Mouse (Mus musculus): ENCODE measurements around the gene S1pr5. TPM values are rescaled to one million over a fixed set of nuclear protein-coding genes. Genes with fewer than 3 reads are reported as not detected.
"Not testable (repeated sequence)": the region's sequence is repeated elsewhere in the genome, so short reads cannot be mapped to it uniquely, and the experiment has no call there.

The S1pr5 gene
- polyA plus RNA-seq, 1 experiment from 2014 or later = 0.10 TPM

GRCm38 (mm10) chr9:21232867-21233266 is 15.4 kb downstream of the S1pr5 start:
- WGBS (ENCODE audit: insufficient replicate concordance) = 84% methylated on average over 5 of the region's 5 CpGs
- Histone ChIP-seq H3K9me3 (replicated peaks) (no peaks in the 10 kb centered on the region), H3K27me3 (replicated peaks) (no peaks in the 10 kb centered on the region), H3K9ac (no peak overlapping the region), H3K4me1 (peaks cover 45% of the 10 kb centered on the region), H3K4me3 (no peak overlapping the region), H3K27ac (no peak overlapping the region), H3K36me3 (peaks cover 88% of the 10 kb centered on the region), H3K4me2 (no peak overlapping the region)
- ATAC-seq = no peak

- WGBS (ENCODE audit: insufficient replicate concordance) = 62% methylated on average over 23 of the region's 23 CpGs
- Histone ChIP-seq H3K4me2 (no peak overlapping the region), H3K9me3 (replicated peaks) (no peaks in the 10 kb centered on the region), H3K36me3 (peaks cover 80% of the 10 kb centered on the region), H3K9ac (no peak overlapping the region), H3K4me3 (no peak overlapping the region), H3K27me3 (replicated peaks) (no peaks in the 10 kb centered on the region), H3K4me1 (peaks cover 45% of the 10 kb centered on the region), H3K27ac (no peak overlapping the region)
- no peak for ATAC-seq
These were observed 16.7 kb downstream of the S1pr5 start for GRCm38 (mm10) chr9:21231551-21231950.

- Histone ChIP-seq H3K9ac (peak overlapping the region; percentile 56), H3K4me2 (peak overlapping the region; percentile 66), H3K4me3 (peak overlapping the region; percentile 45), H3K9me3 (replicated peaks) (no peaks in the 10 kb centered on the region), H3K27ac (peak overlapping the region; percentile 63), H3K27me3 (replicated peaks) (no peaks in the 10 kb centered on the region), H3K4me1 (peaks cover 46% of the 10 kb centered on the region), H3K36me3 (peaks cover 38% of the 10 kb centered on the region)
- WGBS (ENCODE audit: insufficient replicate concordance) = 15% methylated on average over 16 of the region's 16 CpGs
- peak; percentile 65 for ATAC-seq
These were observed 20.9 kb downstream of the S1pr5 start for GRCm38 (mm10) chr9:21227342-21227741.

- peaks cover 58% of the 10 kb centered on the region for H3K4me1 ChIP-seq
These were observed 22.9 kb downstream of the S1pr5 start for GRCm38 (mm10) chr9:21225415-21225758.

GRCm38 (mm10) chr9:21224576-21225414 is 23.4 kb downstream of the S1pr5 start:
- peaks cover 58% of the 10 kb centered on the region for H3K4me1 ChIP-seq
- peak; percentile 21; the same call in 1 of the 2 replicates for ATAC-seq
- peak overlapping the region; percentile 49 for H3K4me3 ChIP-seq
- 20% methylated on average over 26 of the region's 26 CpGs for WGBS (ENCODE audit: insufficient replicate concordance)
- peak overlapping the region; percentile 64 for H3K27ac ChIP-seq
- peaks cover 12% of the 10 kb centered on the region for H3K36me3 ChIP-seq
- H3K27me3 ChIP-seq (replicated peaks) = no peaks in the 10 kb centered on the region
- H3K9me3 ChIP-seq (replicated peaks) = no peaks in the 10 kb centered on the region
- H3K9ac ChIP-seq = peak overlapping the region; percentile 45; the same call in 1 of the 2 replicates
- H3K4me2 ChIP-seq = peak overlapping the region; percentile 78

More at GRCm38 (mm10) chr9:21225415-21225758, 22.9 kb downstream of the S1pr5 start:
- Histone ChIP-seq H3K36me3 (peaks cover 18% of the 10 kb centered on the region), H3K9me3 (replicated peaks) (no peaks in the 10 kb centered on the region), H3K9ac (peak overlapping the region; percentile 45; the same call in 1 of the 2 replicates), H3K4me2 (peak overlapping the region; percentile 78), H3K27me3 (replicated peaks) (no peaks in the 10 kb centered on the region), H3K27ac (peak overlapping the region; percentile 64), H3K4me3 (peak overlapping the region; percentile 49)
- WGBS (ENCODE audit: insufficient replicate concordance) = 15% methylated on average over 7 of the region's 7 CpGs
- no peak for ATAC-seq

- H3K9ac ChIP-seq = no peak overlapping the region
- no peaks in the 10 kb centered on the region for H3K27me3 ChIP-seq (replicated peaks)
- H3K4me1 ChIP-seq = peaks cover 58% of the 10 kb centered on the region
- H3K27ac ChIP-seq = no peak overlapping the region
- no peak overlapping the region for H3K4me2 ChIP-seq
- 80% methylated on average over 6 of the region's 6 CpGs for WGBS (ENCODE audit: insufficient replicate concordance)
- ATAC-seq = no peak
- H3K36me3 ChIP-seq = peaks cover 3% of the 10 kb centered on the region
- no peak overlapping the region for H3K4me3 ChIP-seq
- H3K9me3 ChIP-seq (replicated peaks) = no peaks in the 10 kb centered on the region
These were observed 24.3 kb downstream of the S1pr5 start for GRCm38 (mm10) chr9:21223906-21224305.

GRCm38 (mm10) chr9:21223490-21223889 is 24.8 kb downstream of the S1pr5 start:
- 89% methylated on average over 2 of the region's 2 CpGs for WGBS (ENCODE audit: insufficient replicate concordance)
- not testable (repeated sequence) for H3K27ac ChIP-seq; H3K9ac ChIP-seq; H3K4me2 ChIP-seq; H3K9me3 ChIP-seq (replicated peaks); ATAC-seq; H3K4me3 ChIP-seq; H3K27me3 ChIP-seq (replicated peaks); H3K36me3 ChIP-seq
- H3K4me1 ChIP-seq = peaks cover 55% of the 10 kb centered on the region

GRCm38 (mm10) chr9:21221383-21221929 is 26.8 kb downstream of the S1pr5 start:
- H3K9ac ChIP-seq = peak overlapping the region; percentile 62; the same call in 1 of the 2 replicates
- H3K27ac ChIP-seq = peak overlapping the region; percentile 85
- peaks cover 37% of the 10 kb centered on the region for H3K4me1 ChIP-seq
- ATAC-seq = peak; percentile 40; the same call in 1 of the 2 replicates
- WGBS (ENCODE audit: insufficient replicate concordance) = 8% methylated on average over 7 of the region's 7 CpGs
- H3K4me2 ChIP-seq = peak overlapping the region; percentile 72
- peaks cover 13% of the 10 kb centered on the region for H3K27me3 ChIP-seq (replicated peaks)
- H3K4me3 ChIP-seq = peak overlapping the region; percentile 54
- H3K36me3 ChIP-seq = no peaks in the 10 kb centered on the region
- H3K9me3 ChIP-seq (replicated peaks) = no peaks in the 10 kb centered on the region

GRCm38 (mm10) chr9:21220490-21221382 is 27.5 kb downstream of the S1pr5 start:
- H3K9ac ChIP-seq = peak overlapping the region; percentile 62
- peak overlapping the region; percentile 72 for H3K4me2 ChIP-seq
- peaks cover 32% of the 10 kb centered on the region for H3K4me1 ChIP-seq
- peak overlapping the region; percentile 85 for H3K27ac ChIP-seq
- H3K36me3 ChIP-seq = no peaks in the 10 kb centered on the region
- peak overlapping the region; percentile 54 for H3K4me3 ChIP-seq
- ATAC-seq = peak; percentile 93
- H3K27me3 ChIP-seq (replicated peaks) = peaks cover 17% of the 10 kb centered on the region
- H3K9me3 ChIP-seq (replicated peaks) = no peaks in the 10 kb centered on the region
- 3% methylated on average over 21 of the region's 21 CpGs for WGBS (ENCODE audit: insufficient replicate concordance)

- H3K4me1 ChIP-seq = peaks cover 23% of the 10 kb centered on the region
- H3K9me3 ChIP-seq (replicated peaks) = no peaks in the 10 kb centered on the region
- H3K27me3 ChIP-seq (replicated peaks) = peaks cover 17% of the 10 kb centered on the region
- no peak overlapping the region for H3K9ac ChIP-seq
- ATAC-seq = no peak
- H3K36me3 ChIP-seq = no peaks in the 10 kb centered on the region
- no peak overlapping the region for H3K4me2 ChIP-seq
- H3K4me3 ChIP-seq = no peak overlapping the region
- WGBS (ENCODE audit: insufficient replicate concordance) = 49% methylated on average over 3 of the region's 3 CpGs
- H3K27ac ChIP-seq = no peak overlapping the region
These were observed 28.4 kb downstream of the S1pr5 start for GRCm38 (mm10) chr9:21219820-21220219.

GRCm38 (mm10) chr9:21216050-21216841 is 32.0 kb downstream of the S1pr5 start:
- H3K4me1 ChIP-seq = peaks cover 10% of the 10 kb centered on the region
- no peak overlapping the region for H3K4me2 ChIP-seq
- no peak overlapping the region for H3K27ac ChIP-seq
- no peak overlapping the region for H3K4me3 ChIP-seq
- no peaks in the 10 kb centered on the region for H3K9me3 ChIP-seq (replicated peaks)
- no peaks in the 10 kb centered on the region for H3K36me3 ChIP-seq
- WGBS (ENCODE audit: insufficient replicate concordance) = 63% methylated on average over 25 of the region's 25 CpGs
- no peak for ATAC-seq
- peaks cover 17% of the 10 kb centered on the region for H3K27me3 ChIP-seq (replicated peaks)
- no peak overlapping the region for H3K9ac ChIP-seq

All from liver, embryonic 12.5 days (tissue).